Mouse (Mus musculus) heart, adult 18-20 months (tissue): ENCODE measurements around the gene Reck. TPM values are rescaled to one million over a fixed set of nuclear protein-coding genes. Genes with fewer than 3 reads are reported as not detected.

ENCODE experiments used
- total RNA-seq, 2 experiments: library from RNA; stranded (reverse); gene quantifications; 2 replicates each; pipeline ENCODE4 v1.2.3; 2021

Reck gene
- total RNA-seq, 2 experiments from 2014 or later, result 4.3 to 5.1 TPM

Other genes with a start within 250 kb of the Reck start
- 10 to 100 TPM; 39.7 to 42.1 TPM for gene Npr2, start 243.6 kb upstream of the Reck start, total RNA-seq
- gene Spag8, start 221.9 kb upstream of the Reck start, total RNA-seq, result not detected
- 100 to 1,000 TPM; 163 to 173 TPM for gene Hint2, start 219.1 kb upstream of the Reck start, total RNA-seq
- 10 to 100 TPM; 20.0 to 21.0 TPM for gene Tmem8b, start 206.6 kb upstream of the Reck start, total RNA-seq
- gene Fam221b, start 206.4 kb upstream of the Reck start, total RNA-seq, result under 1 TPM; 0.15 to 0.28 TPM
- gene Olfr70, start 174.7 kb upstream of the Reck start, total RNA-seq, result not detected
- not detected for gene Olfr71, start 165.3 kb upstream of the Reck start, total RNA-seq
- 1 to 10 TPM; 4.2 to 4.9 TPM for gene Hrct1, start 148.3 kb upstream of the Reck start, total RNA-seq
- 1 to 10 TPM; 3.4 to 4.5 TPM for gene Spaar, start 145.5 kb upstream of the Reck start, total RNA-seq
- not detected for gene Olfr159, start 104.5 kb upstream of the Reck start, total RNA-seq
- gene Olfr156, start 51.6 kb upstream of the Reck start, total RNA-seq, result not detected
- gene Olfr157, start 35.3 kb upstream of the Reck start, total RNA-seq, result not detected
- gene Olfr155, start 24.0 kb upstream of the Reck start, total RNA-seq, result not detected
- gene Glipr2, start 81.9 kb downstream of the Reck start, total RNA-seq, result 1 to 10 TPM; 3.3 to 4.4 TPM
- not detected for gene Ccin, start 108.0 kb downstream of the Reck start, total RNA-seq
- gene Clta, start 128.9 kb downstream of the Reck start, total RNA-seq, result 10 to 100 TPM; 79.0 to 83.2 TPM
- 10 to 100 TPM; 29.2 to 32.6 TPM for gene Gne, start 208.6 kb downstream of the Reck start, total RNA-seq